21 mouse cellular contexts compared by ENCODE assay signal in genomic region chr6:108324464-108325025, GRCm38 (mm10).
DNase-seq lines count a peak whose midpoint lies in the region; TF ChIP-seq lines count a peak whose summit lies in the region.
"Had no signal": no experiment of that assay in that cellular context is flagged by ENCODE, and none has a peak within 500 bp of the region (broad histone marks: within the 10 kb centered on the region; RNA-seq: fewer than 3 reads in every experiment).

No protein-coding gene starts in this region.

- H3K36me3 ChIP-seq in kidney, adult 2 months (ENCODE audit: control insufficient read depth, insufficient read depth, low read length) = no peaks in the 10 kb centered on the region
- peaks cover 0 to 25% of the 10 kb centered on the region in 2 experiments for H3K36me3 ChIP-seq in CH12.LX (replicated peaks in 1 of 2; ENCODE audit: control insufficient read depth in 1 of 2, insufficient read depth in 1 of 2, low read length in 1 of 2)
- H3K36me3 ChIP-seq: embryonic facial prominence, embryonic 15.5 days; forebrain, embryonic 15.5 days; heart, embryonic 12.5 days; hindbrain, embryonic 15.5 days; intestine, embryonic 15.5 days had no signal

- H3K4me3 ChIP-seq in kidney, adult 2 months (ENCODE audit: insufficient read depth, low read depth, low read length) = no peak overlapping the region
- no peak overlapping the region for H3K4me3 ChIP-seq in CH12.LX (replicated peaks in 1 of 3; ENCODE audit: low read depth in 2 of 3, low read length in 2 of 3, poor library complexity in 1 of 3)
- H3K4me3 ChIP-seq: embryonic facial prominence, embryonic 15.5 days; erythroblast, embryonic 14.5 days; forebrain, embryonic 15.5 days; heart, embryonic 12.5 days; hindbrain, embryonic 15.5 days; intestine, embryonic 15.5 days had no signal

- in situ Hi-C loops in CH12.LX (cut with MboI; ENCODE audit: low pct_ligation_motif_present, low pct_unique_long_range_greater_than_20kb, low sequenced_read_pairs) = loop anchor here (10.0 kb wide), 1 partner anchor 100 kb away; no protein-coding TSS in a partner anchor

- peaks cover 14% of the 10 kb centered on the region for H3K79me2 ChIP-seq in CH12.LX (replicated peaks; ENCODE audit: control insufficient read depth, extremely low read depth, insufficient read depth, poor library complexity, severe bottlenecking)

- TF ChIP-seq EP300 in CH12.LX (IDR thresholded peaks at IDR 0.05; ENCODE audit: low read length) = no peak

- TF ChIP-seq RAD21 in CH12.LX (IDR thresholded peaks at IDR 0.05; ENCODE audit: low read depth, low read length) = no peak

- no peaks in the 10 kb centered on the region for H3K27me3 ChIP-seq in kidney, adult 2 months (replicated peaks; ENCODE audit: control insufficient read depth, insufficient read depth, low read length)
- no peaks in the 10 kb centered on the region for H3K27me3 ChIP-seq in CH12.LX (replicated peaks)
- H3K27me3 ChIP-seq: embryonic facial prominence, embryonic 15.5 days; forebrain, embryonic 15.5 days; heart, embryonic 12.5 days; hindbrain, embryonic 15.5 days; intestine, embryonic 15.5 days; Patski had no signal

- peaks cover 23% of the 10 kb centered on the region for H3K4me1 ChIP-seq in kidney, adult 2 months (ENCODE audit: control insufficient read depth, insufficient read depth, low read length)
- H3K4me1 ChIP-seq in CH12.LX (ENCODE audit: control insufficient read depth in 1 of 2, insufficient read depth in 2 of 2) = peaks cover 19 to 55% of the 10 kb centered on the region in 2 experiments
- H3K4me1 ChIP-seq: embryonic facial prominence, embryonic 15.5 days; intestine, embryonic 15.5 days had no signal

- 0 out of 2 replicates have a peak overlapping the region, but pooled peaks have one; percentile 23 for H3K27ac ChIP-seq in kidney, adult 2 months (ENCODE audit: insufficient read depth, low read depth, low read length)
- peak overlapping the region; percentile 5; the same call in 1 of the 2 replicates for H3K27ac ChIP-seq in CH12.LX (ENCODE audit: insufficient read depth, low read depth)
- H3K27ac ChIP-seq: embryonic facial prominence, embryonic 15.5 days; forebrain, embryonic 15.5 days; hindbrain, embryonic 15.5 days; intestine, embryonic 15.5 days had no signal

- WGBS in kidney, adult 2 months = 77% methylated on average over 6 of the region's 6 CpGs

- H3K9ac ChIP-seq in CH12.LX (ENCODE audit: insufficient read depth, low read depth) = peak overlapping the region; percentile 60; the same call in 1 of the 2 replicates
- H3K9ac ChIP-seq: embryonic facial prominence, embryonic 15.5 days; forebrain, embryonic 15.5 days; heart, embryonic 12.5 days; hindbrain, embryonic 15.5 days; intestine, embryonic 15.5 days had no signal

- dilution Hi-C loops in CH12.LX (cut with MboI; ENCODE audit: extremely low pct_ligation_motif_present, extremely low pct_unique_long_range_greater_than_20kb, low sequenced_read_pairs) = no loop called here

- H3K4me2 ChIP-seq in CH12.LX (ENCODE audit: insufficient read depth, low read depth, poor library complexity, severe bottlenecking) = no peak overlapping the region; the same call in 1 of the 2 replicates
- H3K4me2 ChIP-seq: embryonic facial prominence, embryonic 15.5 days; forebrain, embryonic 15.5 days; heart, embryonic 12.5 days; hindbrain, embryonic 15.5 days; intestine, embryonic 15.5 days had no signal

- no peak for TF ChIP-seq POLR2A in kidney, adult 2 months (IDR thresholded peaks at IDR 0.05; ENCODE audit: low read depth, low read length)
- no peak for TF ChIP-seq POLR2A in CH12.LX (IDR thresholded peaks at IDR 0.05; ENCODE audit: low read depth, low read length)

- TF ChIP-seq CTCF in kidney, adult 2 months (conservative IDR thresholded peaks at IDR 0.05; ENCODE audit: insufficient read depth, insufficient read length, low read depth, low read length) = no peak
- no peak for TF ChIP-seq CTCF in CH12.LX (conservative IDR thresholded peaks at IDR 0.05 in 1 of 2, IDR thresholded peaks at IDR 0.05 in 1 of 2; ENCODE audit: low read depth in 2 of 2, low read length in 2 of 2)

- DNase-seq in kidney, adult 2 months = no peak
- no peak for DNase-seq in kidney, postnatal 14 days
- DNase-seq in CH12.LX (ENCODE audit: extremely low read depth) = no peak
- peak; percentile 81 for DNase-seq in gonadal fat pad, adult 2 months (ENCODE audit: low read depth)
- DNase-seq in layer of hippocampus, adult 9-10 months (ENCODE audit: low spot score) = no peak
- DNase-seq in neural tube, embryonic 10.5 days (ENCODE audit: extremely low spot score, low spot score) = no peak
- DNase-seq in adrenal gland, postnatal 10 days = no peak
- DNase-seq: adrenal gland, adult 2 months; adrenal gland, postnatal 36 days; cerebellum, adult 2 months; cerebellum, postnatal 10 days; embryo, embryonic 11 days; gastrocnemius, postnatal 10 days; heart, postnatal 36 days had no signal

- no peaks in the 10 kb centered on the region for H3K9me3 ChIP-seq in CH12.LX (replicated peaks; ENCODE audit: low read length)
- H3K9me3 ChIP-seq: embryonic facial prominence, embryonic 15.5 days; forebrain, embryonic 15.5 days; heart, embryonic 12.5 days; hindbrain, embryonic 15.5 days; intestine, embryonic 15.5 days had no signal

TF ChIP-seq in CH12.LX, 34 proteins besides CTCF, POLR2A, EP300 and RAD21:
- TF ChIP-seq MAZ (IDR thresholded peaks at IDR 0.05; ENCODE audit: low read depth, low read length) (no peak), BHLHE40 (IDR thresholded peaks at IDR 0.05; ENCODE audit: low read depth, low read length) (no peak), E2F4 (IDR thresholded peaks at IDR 0.05; ENCODE audit: insufficient replicate concordance, low read depth, low read length) (no peak), ZC3H11A (IDR thresholded peaks at IDR 0.05; ENCODE audit: low read depth, low read length) (no peak), SMC3 (IDR thresholded peaks at IDR 0.05; ENCODE audit: low read depth, low read length) (no peak), IRF4 (IDR thresholded peaks at IDR 0.05; ENCODE audit: low read depth, low read length) (no peak), ETS1 (conservative IDR thresholded peaks at IDR 0.05; ENCODE audit: low read depth, low read length) (0 out of 2 replicates have a peak, but pooled peaks have one; percentile 8)
